Mouse (Mus musculus) brain, embryonic 14.5 days (tissue): ENCODE measurements around the gene Gm9945.

Experiments
- CTCF ChIP-seq: fragments of 200-500 bp; IDR thresholded peaks from 2 replicates; pipeline ENCODE4 v1.5.1; 2012; ENCODE audit warnings: inconsistent platforms, mild to moderate bottlenecking, moderate library complexity, borderline replicate concordance; ENCODE audit not compliant: insufficient read depth, insufficient read length; ENCODE audit errors: extremely low read depth
- POLR2A ChIP-seq: fragments of 200-500 bp; IDR thresholded peaks from 2 replicates; pipeline ENCODE4 v1.6.1; 2012; ENCODE audit warnings: mild to moderate bottlenecking, inconsistent platforms, borderline replicate concordance; ENCODE audit not compliant: poor library complexity, insufficient read depth, insufficient read length, severe bottlenecking; ENCODE audit errors: extremely low read depth

DNA sequence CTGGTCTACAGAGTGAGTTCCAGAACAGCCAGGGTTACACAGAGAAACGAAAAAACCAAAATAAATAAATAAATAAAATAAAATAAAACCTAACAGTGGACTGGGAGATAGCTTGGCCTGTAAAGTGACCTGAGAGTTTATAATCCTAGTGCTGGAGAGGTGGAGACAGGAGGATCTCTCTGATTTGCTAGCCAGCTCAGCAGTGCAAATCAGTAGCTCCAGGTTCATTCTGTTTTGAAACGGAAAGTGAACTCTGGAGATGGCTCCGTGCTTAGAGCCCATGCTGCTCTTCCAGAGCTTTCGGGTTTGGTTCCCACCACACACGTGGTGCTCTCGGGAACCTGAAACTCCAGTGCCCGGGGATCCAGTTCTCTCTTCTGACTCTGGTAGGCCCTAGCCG lies 32.0 kb upstream of the Gm9945 start:
- TF ChIP-seq CTCF (no peak), POLR2A (no peak)
